Mouse (Mus musculus) forebrain, postnatal 0 days (tissue): ENCODE results near the gene Scamp2. TPM values are rescaled to one million over a fixed set of nuclear protein-coding genes. Genes with fewer than 3 reads are reported as not detected.

Source experiments
- ATAC-seq: fragments of 200-750 bp; cut with Nextera tagmentation; 2 replicates; pipeline ENCODE4 v1.8.0; 2017; ENCODE audit warnings: mild to moderate bottlenecking, moderate library complexity
- DNase-seq: peaks from one replicate; pipeline ENCODE4 v3.0.0-alpha.2; 2015
- H3K27ac ChIP-seq: fragments of 300-500 bp; sonication (generic); 2 replicates; pipeline ENCODE4 v1.5.1; 2014; ENCODE audit warnings: low read depth, mild to moderate bottlenecking, antibody characterized with exemption, low read length, moderate library complexity, mixed read lengths
- H3K27me3 ChIP-seq: fragments of 300-500 bp; sonication (generic); 2 replicates; pipeline ENCODE4 v1.6.1; 2014; ENCODE audit warnings: mild to moderate bottlenecking, low read length, mixed read lengths; ENCODE audit not compliant: insufficient read depth
- H3K36me3 ChIP-seq: fragments of 300-500 bp; sonication (generic); 2 replicates; pipeline ENCODE4 v1.6.1; 2014; ENCODE audit warnings: mild to moderate bottlenecking, moderate library complexity; ENCODE audit not compliant: insufficient read depth
- H3K4me1 ChIP-seq: fragments of 300-500 bp; sonication (generic); 2 replicates; pipeline ENCODE4 v1.6.1; 2014; ENCODE audit warnings: antibody characterized with exemption; ENCODE audit not compliant: insufficient read depth
- H3K4me2 ChIP-seq: fragments of 300-500 bp; sonication (generic); 2 replicates; pipeline ENCODE4 v1.6.1; 2014; ENCODE audit warnings: low read depth, mild to moderate bottlenecking, moderate library complexity
- H3K4me3 ChIP-seq: fragments of 300-500 bp; sonication (generic); 2 replicates; pipeline ENCODE4 v1.5.1; 2014; ENCODE audit warnings: low read depth, low read length, mixed read lengths
- H3K9ac ChIP-seq: fragments of 300-500 bp; sonication (generic); 2 replicates; pipeline ENCODE4 v1.6.1; 2014; ENCODE audit warnings: mild to moderate bottlenecking
- H3K9me3 ChIP-seq: fragments of 300-500 bp; sonication (generic); 2 replicates; pipeline ENCODE4 v1.6.1; 2016; ENCODE audit warnings: low read length
- CTCF ChIP-seq: sonication (generic); IDR thresholded peaks from 2 replicates; pipeline ENCODE4 v1.5.1; 2016; ENCODE audit warnings: antibody characterized with exemption, control low read depth, low read depth
- WGBS: fragments of 180-500 bp; shearing (Covaris S2); extraction: QIAGEN DNeasy Blood & Tissue Kit; methylation state at CpG from one replicate; pipeline ENCODE4 v1.1.7; 2014; 5-methylcytosine and 5-hydroxymethylcytosine counted together
- polyA plus RNA-seq: library from polyadenylated mRNA; unstranded; fragments of >200 nt; fragmentation: Nextera tagmentation; extraction: Ambion mirVana; gene quantifications from 2 replicates; pipeline ENCODE4 v1.2.1, GENCODE M21; 2015
- total RNA-seq: library from RNA; depleted of rRNA; stranded (reverse); fragments of >200 nt; gene quantifications from 2 replicates; pipeline ENCODE4 v1.2.3, GENCODE M21; 2014

Scamp2 gene
- total and polyA plus RNA-seq, 2 experiments from 2014 or later, result 36.3 to 42.8 TPM

DNA sequence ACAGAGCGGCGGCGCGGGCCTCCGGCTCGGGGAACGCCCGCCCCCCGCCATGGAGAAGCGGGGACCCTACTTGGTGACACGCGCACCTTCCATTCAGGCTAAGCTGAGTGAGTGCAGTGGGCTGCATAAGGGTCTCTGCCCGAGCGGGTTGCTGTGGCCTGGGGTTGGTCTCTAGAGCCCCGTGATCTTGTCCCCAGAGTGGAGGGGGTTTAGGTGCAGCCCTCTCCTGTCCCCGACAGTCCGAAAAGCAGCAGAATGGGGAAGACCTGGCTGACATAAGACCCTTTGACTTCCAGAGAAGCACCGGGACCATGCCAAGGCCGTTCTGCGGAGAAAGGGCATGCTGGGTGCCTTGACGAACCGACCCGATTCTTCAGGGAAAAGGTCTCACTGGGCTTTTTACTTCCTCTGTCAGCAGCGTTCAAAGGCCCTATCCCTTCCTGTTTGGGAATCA is 23.0 kb upstream of the Scamp2 start:
- H3K4me2 ChIP-seq, result peak overlapping the region; percentile 70
- H3K27ac ChIP-seq, result peak overlapping the region; percentile 91
- no peak for TF ChIP-seq CTCF
- peaks cover 45% of the 10 kb centered on the region for H3K36me3 ChIP-seq
- H3K27me3 ChIP-seq, result no peaks in the 10 kb centered on the region
- 1% methylated on average over 23 of the region's 24 CpGs for WGBS
- ATAC-seq (peak; percentile 76), DNase-seq (peak; percentile 56)
- peaks cover 9% of the 10 kb centered on the region for H3K4me1 ChIP-seq
- H3K4me3 ChIP-seq, result peak overlapping the region; percentile 84
- peak overlapping the region; percentile 84 for H3K9ac ChIP-seq
- H3K9me3 ChIP-seq, result no peaks in the 10 kb centered on the region

DNA sequence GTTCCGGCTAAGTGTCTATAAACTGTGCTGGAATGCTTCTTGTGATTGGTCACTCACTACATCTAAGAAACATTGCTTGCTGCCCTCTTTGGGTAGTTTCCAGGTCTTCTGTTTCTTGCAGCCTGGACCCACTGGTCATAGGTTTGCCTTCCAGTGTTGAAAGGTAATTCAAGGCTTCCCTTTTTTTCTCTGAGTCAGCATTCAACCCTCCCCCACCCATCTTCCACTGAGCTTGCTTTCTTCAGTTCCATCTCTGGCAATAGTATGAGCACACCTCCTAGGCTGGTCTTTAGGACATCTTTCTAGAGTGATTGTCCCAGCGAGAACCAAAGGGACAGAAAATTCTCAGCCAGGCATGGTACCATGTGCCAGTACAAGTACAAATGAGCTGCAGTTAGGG is 21.2 kb upstream of the Scamp2 start:
- Histone ChIP-seq H3K4me3 (no peak overlapping the region), H3K36me3 (peaks cover 41% of the 10 kb centered on the region), H3K4me2 (no peak overlapping the region), H3K27me3 (no peaks in the 10 kb centered on the region), H3K9me3 (no peaks in the 10 kb centered on the region), H3K9ac (no peak overlapping the region), H3K4me1 (peaks cover 9% of the 10 kb centered on the region), H3K27ac (no peak overlapping the region)
- ATAC-seq (no peak), DNase-seq (no peak)
- no peak for TF ChIP-seq CTCF
- WGBS, result 95% methylated on average over 2 of the region's 2 CpGs

DNA sequence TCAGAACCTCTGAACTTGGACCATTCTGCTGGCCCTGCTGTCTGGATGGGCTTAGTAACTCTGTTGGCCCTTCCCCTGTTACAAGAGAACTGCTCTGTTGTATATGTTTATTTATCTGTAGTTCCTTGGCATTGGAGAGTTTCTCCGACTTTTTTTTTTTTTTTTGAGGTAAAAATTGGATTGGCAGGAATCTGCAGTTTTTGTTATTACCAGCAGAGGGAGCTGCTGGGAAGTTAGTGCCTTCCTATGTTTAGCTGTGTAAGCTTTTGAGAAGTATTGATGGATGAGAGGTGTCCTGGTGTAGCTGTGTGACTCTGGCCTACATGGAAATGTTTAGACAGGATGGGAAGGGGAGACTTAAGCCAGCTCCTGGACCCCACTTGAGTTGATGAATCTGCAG is 19.4 kb upstream of the Scamp2 start:
- DNase-seq (peak; percentile 80), ATAC-seq (no peak)
- Histone ChIP-seq H3K9ac (no peak overlapping the region), H3K4me2 (no peak overlapping the region), H3K36me3 (peaks cover 58% of the 10 kb centered on the region), H3K27ac (no peak overlapping the region; the same call in 1 of the 2 replicates), H3K4me3 (no peak overlapping the region), H3K4me1 (peaks cover 9% of the 10 kb centered on the region), H3K9me3 (no peaks in the 10 kb centered on the region), H3K27me3 (no peaks in the 10 kb centered on the region)
- WGBS, result 0% methylated on average over 1 of the region's 1 CpGs
- peak; percentile 78 for TF ChIP-seq CTCF

DNA sequence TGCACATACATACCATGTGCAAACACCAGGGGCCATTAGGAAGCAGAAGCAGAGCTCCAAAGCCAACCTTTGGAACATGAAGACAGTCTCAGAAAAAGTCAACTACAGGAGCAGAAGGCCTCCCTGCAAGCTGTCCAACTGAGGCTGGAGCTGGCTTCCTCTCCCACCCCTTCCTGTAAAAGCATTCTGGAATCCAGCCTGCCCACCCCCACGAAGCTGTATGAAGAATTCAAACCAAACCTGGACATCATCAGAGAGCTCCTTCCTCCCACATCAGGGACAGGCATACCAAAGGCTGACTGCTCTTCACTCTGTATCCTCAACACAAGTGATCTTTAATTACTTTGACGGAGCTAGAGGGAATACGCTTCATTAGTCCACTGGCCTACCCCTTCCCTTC is 16.8 kb upstream of the Scamp2 start:
- Histone ChIP-seq H3K27ac (no peak overlapping the region), H3K36me3 (peaks cover 78% of the 10 kb centered on the region), H3K4me2 (no peak overlapping the region), H3K4me3 (no peak overlapping the region), H3K27me3 (no peaks in the 10 kb centered on the region), H3K9me3 (no peaks in the 10 kb centered on the region), H3K9ac (no peak overlapping the region), H3K4me1 (no peaks in the 10 kb centered on the region)
- TF ChIP-seq CTCF, result no peak
- WGBS, result 66% methylated on average over 3 of the region's 3 CpGs
- DNase-seq (no peak), ATAC-seq (no peak)

DNA sequence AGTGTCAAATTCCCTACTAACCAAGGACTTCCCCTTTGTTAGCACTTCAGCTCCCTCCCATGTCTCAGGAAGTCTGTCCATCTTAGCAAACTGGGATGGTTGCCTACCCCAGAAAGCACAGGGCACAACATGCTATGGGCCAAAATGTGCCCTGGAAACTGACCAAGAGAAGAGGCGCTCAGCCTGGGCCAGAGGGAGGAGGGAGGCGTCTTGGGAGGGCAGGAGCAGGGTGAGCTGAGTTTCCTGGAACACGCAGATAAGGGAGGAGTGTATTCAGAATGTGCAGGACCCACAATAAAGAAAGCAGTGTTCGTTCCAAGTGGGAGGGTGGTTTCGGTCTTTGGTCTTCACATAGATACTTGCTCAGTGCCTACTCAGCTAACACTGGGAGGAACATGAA is 13.5 kb upstream of the Scamp2 start:
- H3K27me3 ChIP-seq, result no peaks in the 10 kb centered on the region
- DNase-seq (no peak), ATAC-seq (no peak; the same call in 1 of the 2 replicates)
- H3K4me2 ChIP-seq, result no peak overlapping the region
- H3K4me1 ChIP-seq, result peaks cover 5% of the 10 kb centered on the region; the same call in 1 of the 2 replicates
- no peak for TF ChIP-seq CTCF
- no peak overlapping the region for H3K4me3 ChIP-seq
- 71% methylated on average over 5 of the region's 5 CpGs for WGBS
- peaks cover 71% of the 10 kb centered on the region for H3K36me3 ChIP-seq
- H3K27ac ChIP-seq, result no peak overlapping the region
- no peak overlapping the region for H3K9ac ChIP-seq
- no peaks in the 10 kb centered on the region for H3K9me3 ChIP-seq

DNA sequence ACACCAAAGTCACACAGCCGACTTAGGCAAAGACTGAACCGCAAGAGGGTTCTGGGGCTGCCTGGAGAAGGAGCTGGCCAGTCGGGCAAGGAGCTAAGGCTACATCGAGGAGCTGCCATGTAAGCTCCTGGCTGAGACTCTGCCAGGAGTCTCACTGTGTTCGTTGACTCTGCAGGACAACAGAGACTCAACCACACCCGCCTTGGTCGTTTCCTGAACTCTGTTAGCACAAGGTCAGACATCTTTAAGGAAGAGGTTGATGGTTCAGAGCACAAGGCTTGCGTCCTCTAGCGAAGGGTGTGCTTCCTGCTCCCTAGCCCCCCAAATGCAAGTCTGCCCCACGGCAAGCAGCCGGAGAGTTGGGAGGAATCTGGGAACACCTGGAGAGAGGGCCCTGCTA is 12.9 kb upstream of the Scamp2 start:
- Histone ChIP-seq H3K27ac (no peak overlapping the region), H3K4me1 (peaks cover 5% of the 10 kb centered on the region; the same call in 1 of the 2 replicates), H3K4me2 (no peak overlapping the region), H3K4me3 (no peak overlapping the region), H3K27me3 (no peaks in the 10 kb centered on the region), H3K36me3 (peaks cover 65% of the 10 kb centered on the region), H3K9ac (no peak overlapping the region), H3K9me3 (no peaks in the 10 kb centered on the region)
- 94% methylated on average over 11 of the region's 11 CpGs for WGBS
- no peak for TF ChIP-seq CTCF
- ATAC-seq, result no peak
- no peak for DNase-seq

DNA sequence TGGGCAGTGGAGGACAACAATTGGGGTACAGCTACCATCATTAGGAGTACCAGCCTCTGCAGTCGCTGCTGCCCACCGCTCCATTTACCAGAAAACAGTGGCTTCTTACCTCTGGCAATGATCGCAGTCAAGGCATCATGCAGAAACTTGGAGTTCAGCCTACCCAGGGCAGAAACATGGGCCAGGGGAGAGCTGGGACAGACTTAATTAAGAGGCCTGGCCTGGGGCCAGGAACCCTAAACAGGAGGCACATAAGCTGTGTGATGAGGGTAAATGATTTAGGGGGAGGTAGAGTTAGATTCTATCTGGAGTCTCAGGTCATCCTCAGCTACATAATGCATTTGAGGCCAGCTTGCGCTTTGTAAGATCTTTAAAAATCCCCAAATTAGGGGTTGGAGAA is 11.6 kb upstream of the Scamp2 start:
- Histone ChIP-seq H3K4me1 (peaks cover 5% of the 10 kb centered on the region; the same call in 1 of the 2 replicates), H3K36me3 (peaks cover 56% of the 10 kb centered on the region), H3K27ac (no peak overlapping the region), H3K27me3 (no peaks in the 10 kb centered on the region), H3K9me3 (no peaks in the 10 kb centered on the region), H3K9ac (peak overlapping the region; percentile 14; the same call in 1 of the 2 replicates), H3K4me2 (no peak overlapping the region), H3K4me3 (no peak overlapping the region)
- DNase-seq (peak; percentile 18), ATAC-seq (no peak)
- no peak for TF ChIP-seq CTCF
- 61% methylated on average over 4 of the region's 4 CpGs for WGBS
